Mouse (Mus musculus) bone marrow, adult 2 months (tissue): ENCODE data around the gene Rela. TPM values are rescaled to one million over a fixed set of nuclear protein-coding genes. Genes with fewer than 3 reads are reported as not detected.

ENCODE experiments used
- H3K27ac ChIP-seq: fragments of 200-500 bp; 2 replicates; pipeline ENCODE4 v1.5.1; 2012; ENCODE audit warnings: low read depth, mild to moderate bottlenecking, control low read depth, inconsistent platforms, low read length; ENCODE audit not compliant: control insufficient read depth, poor library complexity, insufficient read depth
- H3K4me1 ChIP-seq: fragments of 200-500 bp; 2 replicates; pipeline ENCODE4 v1.6.1; 2011; ENCODE audit warnings: low read length; ENCODE audit not compliant: control insufficient read depth, insufficient read depth
- H3K4me3 ChIP-seq: fragments of 200-500 bp; replicated peaks from 2 replicates; pipeline ENCODE3; 2011; ENCODE audit warnings: mild to moderate bottlenecking, low read depth, low read length, control low read depth; ENCODE audit not compliant: control insufficient read depth
- CTCF ChIP-seq: fragments of 200-500 bp; IDR thresholded peaks from 2 replicates; pipeline ENCODE4 v1.5.1; 2011; ENCODE audit warnings: low read length, control low read depth; ENCODE audit not compliant: control insufficient read depth, insufficient read depth
- POLR2A ChIP-seq: fragments of 200-500 bp; IDR thresholded peaks from 2 replicates; pipeline ENCODE4 v1.6.1; 2011; ENCODE audit warnings: low read depth, mild to moderate bottlenecking, control low read depth, low read length, borderline replicate concordance; ENCODE audit not compliant: control insufficient read depth
- WGBS: fragments of 180-500 bp; shearing (Covaris S2); methylation state at CpG from one replicate; pipeline ENCODE4 v1.1.7; 2018; 5-methylcytosine and 5-hydroxymethylcytosine counted together
- polyA plus RNA-seq: library from polyadenylated mRNA; stranded (reverse); fragments of >200 nt; gene quantifications from 2 replicates; pipeline ENCODE4 v1.2.4, GENCODE M21; 2011; ENCODE audit warnings: low replicate concordance; ENCODE audit not compliant: missing spikeins, insufficient read depth, insufficient read length

Rela gene
- polyA plus RNA-seq, 1 experiment, result 36.3 TPM

DNA sequence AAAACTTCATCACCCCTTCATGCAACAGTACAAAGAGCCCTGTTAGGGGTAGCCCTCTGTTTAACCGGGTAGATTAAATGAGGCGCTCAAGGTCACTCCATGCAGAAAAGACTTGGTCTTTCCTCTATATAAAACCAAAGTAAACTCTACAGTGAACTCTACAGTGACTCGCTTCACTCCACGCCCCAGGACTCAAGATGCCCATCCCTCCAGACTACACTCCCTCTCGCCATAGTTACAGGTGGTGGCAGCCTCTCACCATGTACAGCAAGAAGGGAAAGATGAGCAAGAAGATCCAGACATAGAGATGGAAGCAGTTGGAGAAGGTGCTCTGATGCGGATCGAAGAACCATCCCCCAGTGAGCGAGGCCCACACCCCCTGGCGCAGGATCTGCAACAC lies 50.5 kb downstream of the Rela start:
- WGBS, result 35% methylated on average over 9 of the region's 9 CpGs
- TF ChIP-seq CTCF, result no peak
- no peak for TF ChIP-seq POLR2A
- Histone ChIP-seq H3K4me1 (peaks cover 2% of the 10 kb centered on the region; the same call in 1 of the 2 replicates), H3K4me3 (peak overlapping the region; percentile 78), H3K27ac (peak overlapping the region; percentile 94)

DNA sequence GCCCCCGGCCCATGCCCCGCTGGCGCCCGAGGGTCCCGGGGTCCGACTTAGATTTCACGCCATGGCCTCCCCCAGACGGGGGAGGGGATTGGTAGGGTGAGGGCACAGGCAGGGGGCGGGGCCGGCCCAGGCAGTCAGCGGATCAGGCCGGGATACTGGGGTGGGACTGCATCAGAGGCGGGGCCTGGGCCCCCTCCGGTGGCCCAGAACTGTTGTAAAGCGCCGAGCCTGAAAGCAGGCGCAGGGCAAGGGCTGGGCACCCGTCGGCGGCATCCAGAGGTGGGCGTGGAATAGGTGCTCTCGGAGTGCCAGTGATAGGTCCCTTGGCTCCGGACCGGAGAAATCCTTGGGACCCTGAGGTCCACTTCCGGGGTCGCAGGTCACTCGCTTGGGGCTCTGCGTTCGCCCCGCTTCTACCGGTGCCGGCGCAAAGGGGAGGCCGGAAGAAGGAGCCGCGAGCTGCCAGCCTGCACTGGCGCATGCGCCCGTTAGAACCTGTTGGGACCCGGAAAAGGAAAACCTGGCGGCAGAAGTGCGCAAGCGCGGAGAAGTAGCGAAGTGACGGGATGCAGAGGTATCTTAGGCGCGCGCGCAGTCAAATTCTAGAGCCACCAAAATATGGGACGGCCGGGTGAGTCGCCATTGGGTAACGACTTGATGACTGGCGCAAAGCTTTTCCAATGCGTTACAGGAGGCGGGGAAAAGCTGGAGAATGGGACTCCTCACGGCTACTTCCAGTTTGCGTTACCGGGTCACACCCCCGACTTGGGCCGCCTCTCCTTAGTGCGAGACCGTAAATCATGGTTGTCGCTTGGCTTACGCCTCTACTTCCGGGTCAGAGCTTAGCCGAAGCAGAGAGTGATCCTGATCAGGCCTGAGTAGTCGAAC lies 51.2 kb downstream of the Rela start, which contains the start of the genes Map3k11 and Pcnx3:
TSS of gene Map3k11 (plus strand) at position 543 of the 888 bp plus-strand sequence.
TSS of gene Pcnx3 (minus strand) at position 709 of the 888 bp plus-strand sequence.
- under 1% methylated on average over 69 of the region's 69 CpGs for WGBS
- TF ChIP-seq POLR2A (peak; percentile 67; the same call in 1 of the 2 replicates), CTCF (no peak)
- Histone ChIP-seq H3K4me3 (peak within 1 kb of the TSS; percentile 84), H3K4me1 (peaks cover 2% of the 10 kb centered on the region; the same call in 1 of the 2 replicates), H3K27ac (peak within 1 kb of the TSS; percentile 94)

DNA sequence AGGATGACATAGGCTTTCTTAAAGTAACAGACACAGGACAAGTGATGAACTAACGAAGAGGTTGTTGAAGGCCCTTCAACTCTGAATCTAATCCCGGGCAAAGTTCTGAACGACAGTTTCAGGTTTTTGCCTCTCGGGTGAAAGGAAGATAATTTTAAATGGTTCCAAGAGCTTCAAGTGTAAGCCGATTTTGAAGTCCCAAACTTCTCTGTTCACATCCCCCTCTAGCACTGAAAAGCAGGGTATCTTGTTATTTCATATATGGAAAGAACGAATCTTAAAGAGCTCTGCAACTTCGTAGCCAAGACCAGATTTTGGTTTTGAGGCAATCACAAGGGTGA lies 51.8 kb downstream of the Rela start:
- TF ChIP-seq POLR2A (no peak), CTCF (no peak)
- peaks cover 2% of the 10 kb centered on the region; the same call in 1 of the 2 replicates for H3K4me1 ChIP-seq
- peak overlapping the region; percentile 94 for H3K27ac ChIP-seq
- H3K4me3 ChIP-seq, result peak overlapping the region; percentile 84
- 0% methylated on average over 7 of the region's 7 CpGs for WGBS

DNA sequence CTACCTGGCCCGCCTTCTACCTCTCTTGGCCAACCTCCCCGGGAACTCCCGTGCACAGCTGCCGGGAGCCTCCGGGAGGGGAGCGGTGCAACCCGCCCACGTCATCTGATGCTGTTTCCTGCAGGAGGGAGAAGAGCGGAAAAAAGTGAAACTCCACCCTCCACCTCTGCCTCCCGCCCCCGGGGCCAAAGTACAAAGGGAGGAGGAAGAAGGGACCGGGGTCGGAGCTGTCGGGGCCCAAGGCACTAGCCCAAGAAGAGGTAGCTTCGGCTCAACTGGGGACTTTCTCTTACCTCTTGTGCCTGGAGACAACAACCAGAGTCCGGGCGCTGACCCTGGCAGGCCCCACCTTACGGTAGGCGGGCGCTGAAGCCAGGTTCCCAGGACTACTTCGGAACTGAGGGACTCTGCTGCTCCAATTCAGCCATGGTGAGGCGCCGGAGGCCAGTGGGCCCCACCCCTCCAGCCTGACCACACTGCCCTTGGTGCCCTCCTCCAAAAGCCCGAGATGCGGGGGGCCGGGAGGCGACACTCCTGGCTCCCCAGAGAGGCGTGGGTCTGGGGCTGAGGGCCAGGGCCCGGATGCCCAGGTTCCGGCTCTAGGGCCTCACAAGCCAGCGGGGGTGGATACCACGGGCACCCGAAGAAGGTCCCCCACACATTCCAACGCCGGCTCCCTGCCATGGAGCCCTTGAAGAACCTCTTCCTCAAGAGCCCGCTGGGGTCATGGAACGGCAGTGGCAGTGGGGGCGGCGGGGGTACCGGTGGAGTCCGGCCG lies 52.5 kb downstream of the Rela start:
- TF ChIP-seq POLR2A, result peak; percentile 71
- no peak for TF ChIP-seq CTCF
- WGBS, result 1% methylated on average over 42 of the region's 42 CpGs
- Histone ChIP-seq H3K27ac (peak overlapping the region; percentile 94), H3K4me1 (peaks cover 2% of the 10 kb centered on the region; the same call in 1 of the 2 replicates), H3K4me3 (peak overlapping the region; percentile 84)

DNA sequence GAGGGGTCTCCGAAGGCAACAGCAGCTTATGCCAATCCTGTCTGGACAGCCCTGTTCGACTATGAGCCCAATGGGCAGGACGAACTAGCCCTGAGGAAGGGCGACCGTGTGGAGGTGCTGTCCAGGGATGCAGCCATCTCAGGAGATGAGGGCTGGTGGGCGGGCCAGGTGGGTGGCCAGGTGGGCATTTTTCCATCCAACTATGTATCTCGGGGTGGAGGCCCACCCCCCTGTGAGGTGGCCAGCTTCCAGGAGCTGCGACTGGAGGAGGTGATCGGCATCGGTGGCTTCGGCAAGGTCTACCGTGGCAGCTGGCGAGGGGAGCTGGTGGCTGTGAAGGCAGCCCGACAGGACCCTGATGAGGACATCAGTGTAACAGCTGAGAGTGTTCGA lies 53.1 kb downstream of the Rela start:
- WGBS, result 16% methylated on average over 15 of the region's 15 CpGs
- TF ChIP-seq CTCF, result no peak
- TF ChIP-seq POLR2A, result no peak
- Histone ChIP-seq H3K4me3 (peak overlapping the region; percentile 84), H3K4me1 (peaks cover 2% of the 10 kb centered on the region; the same call in 1 of the 2 replicates), H3K27ac (peak overlapping the region; percentile 94)

DNA sequence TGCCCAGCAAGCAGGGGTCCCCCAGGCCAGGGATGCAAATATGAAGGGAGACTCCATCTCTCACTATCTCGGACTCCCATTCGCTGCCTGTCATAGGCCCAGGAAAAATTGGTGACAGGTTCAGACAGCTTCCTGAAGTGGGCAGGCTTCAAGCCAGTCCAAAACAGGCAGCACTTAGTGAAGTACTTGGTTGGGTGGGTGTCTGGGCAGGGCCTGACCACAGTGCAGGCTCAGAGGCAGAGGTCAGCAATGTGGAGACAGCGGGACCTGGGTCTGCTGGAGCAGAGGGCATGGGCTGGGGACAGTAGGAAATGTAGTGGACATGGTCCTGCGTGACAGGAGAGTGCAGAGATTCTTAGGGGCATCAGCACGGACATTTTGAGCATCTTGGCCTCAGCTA lies 54.3 kb downstream of the Rela start:
- peaks cover 2% of the 10 kb centered on the region; the same call in 1 of the 2 replicates for H3K4me1 ChIP-seq

DNA sequence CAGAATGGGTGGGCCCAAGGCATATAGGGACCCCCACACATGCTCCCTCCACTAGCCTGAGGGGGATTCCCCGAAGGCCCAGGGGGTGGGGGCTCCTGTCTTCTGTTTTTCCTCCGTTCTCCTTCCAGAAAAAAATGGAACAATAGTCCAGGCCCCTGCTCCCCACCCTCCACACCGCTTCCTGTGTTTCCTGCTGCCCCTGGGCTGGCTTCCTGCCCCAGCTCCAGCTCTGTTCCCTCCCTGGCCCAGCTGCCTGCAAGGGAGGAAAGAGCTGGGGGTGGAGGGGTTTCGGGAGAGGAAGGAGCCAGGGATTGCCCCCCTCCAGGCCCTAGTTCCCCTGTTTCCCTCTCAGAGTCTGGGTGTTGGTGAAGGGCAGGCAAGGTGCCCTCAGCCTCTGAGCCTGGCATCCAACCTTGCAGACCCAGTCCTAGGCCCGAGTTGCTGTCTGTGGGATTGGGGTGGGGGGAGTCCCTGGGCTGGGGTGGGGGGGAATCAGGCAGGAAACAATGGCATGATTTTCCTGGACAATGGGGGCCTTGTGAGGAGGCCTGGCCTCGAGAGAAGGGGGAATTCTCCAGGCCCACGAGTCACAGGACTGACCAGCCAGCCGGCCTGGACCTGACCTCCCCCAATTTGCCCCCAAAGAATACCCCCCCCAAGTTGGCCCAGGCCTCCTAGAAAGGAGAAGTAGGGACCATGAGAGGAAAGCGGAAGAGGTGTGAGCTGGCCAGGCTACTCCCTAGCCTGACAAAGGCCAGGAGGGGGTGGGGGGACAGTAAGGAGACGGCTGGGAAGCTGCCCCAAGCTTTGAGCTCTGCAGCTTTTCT lies 55.0 kb downstream of the Rela start:
- peak overlapping the region; percentile 56 for H3K27ac ChIP-seq

More for the DNA sequence above, 54.3 kb downstream of the Rela start:
- 44% methylated on average over 5 of the region's 5 CpGs for WGBS
- TF ChIP-seq CTCF, result no peak
- no peak for TF ChIP-seq POLR2A
- H3K27ac ChIP-seq, result peak overlapping the region; percentile 44
- H3K4me3 ChIP-seq, result peak overlapping the region; percentile 84

More for the DNA sequence above, 55.0 kb downstream of the Rela start:
- 16% methylated on average over 10 of the region's 10 CpGs for WGBS
- Histone ChIP-seq H3K4me1 (peaks cover 2% of the 10 kb centered on the region; the same call in 1 of the 2 replicates), H3K4me3 (peak overlapping the region; percentile 84)
- no peak for TF ChIP-seq CTCF
- TF ChIP-seq POLR2A, result 0 out of 2 replicates have a peak, but pooled peaks have one; percentile 3
